In the genomic region with DNA sequence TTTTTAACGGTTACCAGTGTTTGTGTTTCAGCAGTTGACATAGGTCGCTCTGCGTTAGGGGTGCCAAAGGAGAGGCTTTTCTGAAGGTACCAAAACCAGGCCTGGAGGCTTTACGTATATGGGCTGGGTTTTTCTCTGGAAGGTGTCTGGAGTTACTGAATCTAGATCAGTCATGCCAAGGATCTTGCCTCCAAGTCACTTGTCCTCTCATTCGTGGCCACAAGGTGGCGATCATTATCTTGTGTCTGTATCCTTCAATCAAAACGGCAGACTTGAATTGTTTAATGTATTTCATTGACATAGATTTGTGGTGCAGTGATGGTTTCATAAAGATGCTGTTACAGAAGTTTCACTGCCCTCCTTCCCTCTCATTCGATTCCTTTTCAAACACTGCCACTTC, we compare ENCODE assay signal across 8 mouse cellular contexts. TPM values are rescaled to one million over a fixed set of nuclear protein-coding genes. Genes with fewer than 3 reads are reported as not detected.
A peak's percentile ranks its signal among the peaks of the same experiment; 100 is the strongest.
DNase-seq lines count a peak whose midpoint lies in the region; ATAC-seq and TF ChIP-seq lines count a peak whose summit lies in the region.

No protein-coding gene starts in this region.

- H3K36me3 ChIP-seq in kidney, embryonic 16.5 days (ENCODE audit: insufficient read depth, low read length), result 0 out of 2 replicates have a peak, but pooled peaks cover 2% of the 10 kb centered on the region
- H3K36me3 ChIP-seq in G1E (replicated peaks), result peaks cover 68% of the 10 kb centered on the region

- no peak overlapping the region for H3K4me2 ChIP-seq in kidney, embryonic 16.5 days (replicated peaks; ENCODE audit: low read depth, low read length)

- no peak overlapping the region for H3K27ac ChIP-seq in kidney, embryonic 16.5 days (ENCODE audit: low read length)

- H3K9me3 ChIP-seq in kidney, embryonic 16.5 days (ENCODE audit: low read length), result no peaks in the 10 kb centered on the region
- H3K9me3 ChIP-seq in G1E (replicated peaks), result no peaks in the 10 kb centered on the region

- H3K4me3 ChIP-seq in kidney, embryonic 16.5 days (ENCODE audit: low read length), result no peak overlapping the region
- no peak overlapping the region for H3K4me3 ChIP-seq in G1E (ENCODE audit: low read depth, low read length)

- 45% methylated on average over 8 of the region's 8 CpGs for WGBS in kidney, embryonic 16.5 days

- no peaks in the 10 kb centered on the region for H3K4me1 ChIP-seq in kidney, embryonic 16.5 days (ENCODE audit: insufficient read depth, low read length)
- no peaks in the 10 kb centered on the region for H3K4me1 ChIP-seq in G1E (ENCODE audit: insufficient read depth, low read depth, low read length)

- ATAC-seq in kidney, embryonic 16.5 days (ENCODE audit: low FRiP score, low TSS enrichment), result no peak
- no peak for ATAC-seq in G1E (ENCODE audit: extremely low read depth, insufficient number of reproducible peaks, low FRiP score, poor library complexity, severe bottlenecking)

- H3K9ac ChIP-seq in kidney, embryonic 16.5 days (replicated peaks; ENCODE audit: low read length), result no peak overlapping the region

- DNase-seq in kidney, adult 18-20 months, result peak; percentile 77
- peak; percentile 13 for DNase-seq in G1E (ENCODE audit: low spot score)
- peak; percentile 76 for DNase-seq in cerebellum, adult 11-12 months
- DNase-seq in gastrocnemius, adult 8-10 months (ENCODE audit: low spot score in 2 of 2), result peak; percentile 40 to 43
- DNase-seq in layer of hippocampus, postnatal 14 days (ENCODE audit: low spot score in 2 of 2), result peak; percentile 77 to 81
- DNase-seq in natural killer cell, adult 2 months (ENCODE audit: low spot score in 2 of 2), result peak; percentile 29 to 48
- DNase-seq in urinary bladder, postnatal 36 days (ENCODE audit: low spot score in 2 of 2), result peak; percentile 41 to 62

- TF ChIP-seq CTCF in G1E (IDR thresholded peaks at IDR 0.05; ENCODE audit: low read depth, low read length), result peak; percentile 45; the same call in 1 of the 2 replicates

- no peaks in the 10 kb centered on the region for H3K27me3 ChIP-seq in kidney, embryonic 16.5 days (ENCODE audit: insufficient read depth, low read length)
- H3K27me3 ChIP-seq in G1E (ENCODE audit: insufficient read depth, low read length), result no peaks in the 10 kb centered on the region

RNA-seq across cellular contexts. Expression of a gene that starts 29.4 kb away (rescaled TPM):
- polyA plus RNA-seq in kidney, embryonic 16.5 days (2015; fragmentation: Nextera tagmentation; extraction: Ambion mirVana), result 16.5 and 16.6 TPM in 2 replicates
- total RNA-seq in G1E (2014; fragmentation: Nextera tagmentation) (7.4 and 11.9 TPM in 2 replicates), G1E (2017) (13.6 and 16.0 TPM in 2 replicates)
- polyA plus RNA-seq in G1E (2012), result 8.8 and 11.5 TPM in 2 replicates
- 10 to 100 TPM; 14.7 to 15.7 (median 15.3) TPM for total RNA-seq in gastrocnemius, adult 8-10 months (2022)
- total RNA-seq in layer of hippocampus, postnatal 14 days (2021), result 10 to 100 TPM; 29.8 to 30.1 TPM

RNA-seq across cellular contexts. Expression of a gene that starts 57.8 kb away (rescaled TPM):
- 13.6 and 13.7 TPM in 2 replicates for polyA plus RNA-seq in kidney, embryonic 16.5 days (2015; fragmentation: Nextera tagmentation; extraction: Ambion mirVana)
- total RNA-seq in G1E (2014; fragmentation: Nextera tagmentation) (0.19 TPM in 1 of 2 replicates, not detected in the other), G1E (2017) (0.06 and 0.22 TPM in 2 replicates)
- polyA plus RNA-seq in G1E (2012), result 0.01 and 0.02 TPM in 2 replicates
- 1 to 10 TPM; 3.2 to 4.4 (median 3.8) TPM for total RNA-seq in gastrocnemius, adult 8-10 months (2022)
- total RNA-seq in layer of hippocampus, postnatal 14 days (2021), result 10 to 100 TPM; 46.7 to 49.1 TPM

Comparison
In these comparisons a context has a peak if more than half of its experiments do, and no peak if none do; other contexts are left out.
1. DNase-seq: peak in every context shown above with its lines; median percentile 79 in layer of hippocampus, postnatal 14 days; 77 in kidney, adult 18-20 months; 76 in cerebellum, adult 11-12 months; 52 in urinary bladder, postnatal 36 days; 42 in gastrocnemius, adult 8-10 months; 38 in natural killer cell, adult 2 months; 13 in G1E.
2. RNA of a gene that starts 57.8 kb away (total RNA-seq): 46.7 to 49.1 TPM in layer of hippocampus, postnatal 14 days; 3.2 to 4.4 TPM in gastrocnemius, adult 8-10 months and 0.06 to 0.22 TPM in G1E; every median in the first group is over 4 times any median in the second.